Mouse (Mus musculus): ENCODE data around the gene Phf13. TPM values are rescaled to one million over a fixed set of nuclear protein-coding genes. Genes with fewer than 3 reads are reported as not detected.
A peak's percentile ranks its signal among the peaks of the same experiment; 100 is the strongest.

Gene Phf13
- polyA plus RNA-seq, 1 experiment, result 7.5 TPM

GRCm38 (mm10) chr4:152008148-152008500 lies 12.1 kb upstream of the Phf13 start:
- H3K36me3 ChIP-seq (ENCODE audit: control insufficient read depth, insufficient read depth, low read length), result peaks cover 1% of the 10 kb centered on the region; the same call in 1 of the 2 replicates
- peaks cover 28% of the 10 kb centered on the region for H3K4me1 ChIP-seq (ENCODE audit: control insufficient read depth, insufficient read depth, insufficient read length, low read length)
- no peaks in the 10 kb centered on the region for H3K27me3 ChIP-seq (ENCODE audit: control insufficient read depth, insufficient read depth, low read length)
- peak overlapping the region; percentile 59 for H3K27ac ChIP-seq (ENCODE audit: insufficient read depth, low read depth, low read length)
- TF ChIP-seq POLR2A (IDR thresholded peaks at IDR 0.05; ENCODE audit: low read depth, low read length), result no peak
- no peak for TF ChIP-seq CTCF (IDR thresholded peaks at IDR 0.05; ENCODE audit: extremely low read depth, insufficient read length, insufficient replicate concordance, low read depth, low read length)
- peak overlapping the region; percentile 85 for H3K4me3 ChIP-seq (ENCODE audit: low read depth, low read length)
- WGBS, result under 1% methylated on average over 14 of the region's 14 CpGs

- 17% methylated on average over 8 of the region's 8 CpGs for WGBS
- Histone ChIP-seq H3K27me3 (ENCODE audit: control insufficient read depth, insufficient read depth, low read length) (no peaks in the 10 kb centered on the region), H3K4me3 (ENCODE audit: low read depth, low read length) (peak overlapping the region; percentile 85), H3K4me1 (ENCODE audit: control insufficient read depth, insufficient read depth, insufficient read length, low read length) (peaks cover 23% of the 10 kb centered on the region), H3K27ac (ENCODE audit: insufficient read depth, low read depth, low read length) (peak overlapping the region; percentile 59), H3K36me3 (ENCODE audit: control insufficient read depth, insufficient read depth, low read length) (no peaks in the 10 kb centered on the region)
- peak; percentile 21; the same call in 1 of the 2 replicates for TF ChIP-seq POLR2A (IDR thresholded peaks at IDR 0.05; ENCODE audit: low read depth, low read length)
- TF ChIP-seq CTCF (IDR thresholded peaks at IDR 0.05; ENCODE audit: extremely low read depth, insufficient read length, insufficient replicate concordance, low read depth, low read length), result no peak
Observed at GRCm38 (mm10) chr4:152007481-152008147, 11.6 kb upstream of the Phf13 start.

GRCm38 (mm10) chr4:152006812-152007211 lies 10.8 kb upstream of the Phf13 start:
- Histone ChIP-seq H3K27ac (ENCODE audit: insufficient read depth, low read depth, low read length) (no peak overlapping the region), H3K4me1 (ENCODE audit: control insufficient read depth, insufficient read depth, insufficient read length, low read length) (peaks cover 16% of the 10 kb centered on the region), H3K4me3 (ENCODE audit: low read depth, low read length) (no peak overlapping the region), H3K36me3 (ENCODE audit: control insufficient read depth, insufficient read depth, low read length) (no peaks in the 10 kb centered on the region), H3K27me3 (ENCODE audit: control insufficient read depth, insufficient read depth, low read length) (no peaks in the 10 kb centered on the region)
- WGBS, result 82% methylated on average over 3 of the region's 3 CpGs
- TF ChIP-seq CTCF (IDR thresholded peaks at IDR 0.05; ENCODE audit: extremely low read depth, insufficient read length, insufficient replicate concordance, low read depth, low read length) (no peak), POLR2A (IDR thresholded peaks at IDR 0.05; ENCODE audit: low read depth, low read length) (no peak)

GRCm38 (mm10) chr4:152006137-152006536 lies 10.1 kb upstream of the Phf13 start:
- Histone ChIP-seq H3K27ac (ENCODE audit: insufficient read depth, low read depth, low read length) (no peak overlapping the region), H3K36me3 (ENCODE audit: control insufficient read depth, insufficient read depth, low read length) (no peaks in the 10 kb centered on the region), H3K27me3 (ENCODE audit: control insufficient read depth, insufficient read depth, low read length) (no peaks in the 10 kb centered on the region), H3K4me3 (ENCODE audit: low read depth, low read length) (no peak overlapping the region), H3K4me1 (ENCODE audit: control insufficient read depth, insufficient read depth, insufficient read length, low read length) (peaks cover 9% of the 10 kb centered on the region)
- no peak for TF ChIP-seq POLR2A (IDR thresholded peaks at IDR 0.05; ENCODE audit: low read depth, low read length)
- TF ChIP-seq CTCF (IDR thresholded peaks at IDR 0.05; ENCODE audit: extremely low read depth, insufficient read length, insufficient replicate concordance, low read depth, low read length), result peak; percentile 18; the same call in 1 of the 2 replicates
- 64% methylated on average over 6 of the region's 6 CpGs for WGBS

- Histone ChIP-seq H3K36me3 (ENCODE audit: control insufficient read depth, insufficient read depth, low read length) (no peaks in the 10 kb centered on the region), H3K4me3 (ENCODE audit: low read depth, low read length) (no peak overlapping the region), H3K27me3 (ENCODE audit: control insufficient read depth, insufficient read depth, low read length) (no peaks in the 10 kb centered on the region), H3K27ac (ENCODE audit: insufficient read depth, low read depth, low read length) (no peak overlapping the region), H3K4me1 (ENCODE audit: control insufficient read depth, insufficient read depth, insufficient read length, low read length) (no peaks in the 10 kb centered on the region)
- WGBS, result 89% methylated on average over 3 of the region's 3 CpGs
- TF ChIP-seq CTCF (IDR thresholded peaks at IDR 0.05; ENCODE audit: extremely low read depth, insufficient read length, insufficient replicate concordance, low read depth, low read length), result no peak
- TF ChIP-seq POLR2A (IDR thresholded peaks at IDR 0.05; ENCODE audit: low read depth, low read length), result no peak
Observed at GRCm38 (mm10) chr4:152002063-152002462, 6.0 kb upstream of the Phf13 start.

- H3K4me1 ChIP-seq (ENCODE audit: control insufficient read depth, insufficient read depth, insufficient read length, low read length), result no peaks in the 10 kb centered on the region
- no peak for TF ChIP-seq POLR2A (IDR thresholded peaks at IDR 0.05; ENCODE audit: low read depth, low read length)
- no peak for TF ChIP-seq CTCF (IDR thresholded peaks at IDR 0.05; ENCODE audit: extremely low read depth, insufficient read length, insufficient replicate concordance, low read depth, low read length)
- no peak overlapping the region for H3K4me3 ChIP-seq (ENCODE audit: low read depth, low read length)
- no peaks in the 10 kb centered on the region for H3K36me3 ChIP-seq (ENCODE audit: control insufficient read depth, insufficient read depth, low read length)
- H3K27me3 ChIP-seq (ENCODE audit: control insufficient read depth, insufficient read depth, low read length), result no peaks in the 10 kb centered on the region
- H3K27ac ChIP-seq (ENCODE audit: insufficient read depth, low read depth, low read length), result no peak overlapping the region
- WGBS, result 71% methylated on average over 4 of the region's 4 CpGs
Observed at GRCm38 (mm10) chr4:152001335-152001734, 5.3 kb upstream of the Phf13 start.

- no peaks in the 10 kb centered on the region for H3K27me3 ChIP-seq (ENCODE audit: control insufficient read depth, insufficient read depth, low read length)
- TF ChIP-seq POLR2A (IDR thresholded peaks at IDR 0.05; ENCODE audit: low read depth, low read length) (no peak), CTCF (IDR thresholded peaks at IDR 0.05; ENCODE audit: extremely low read depth, insufficient read length, insufficient replicate concordance, low read depth, low read length) (no peak)
- H3K27ac ChIP-seq (ENCODE audit: insufficient read depth, low read depth, low read length), result no peak overlapping the region
- WGBS, result 42% methylated on average over 4 of the region's 4 CpGs
- H3K4me3 ChIP-seq (ENCODE audit: low read depth, low read length), result no peak overlapping the region
- H3K4me1 ChIP-seq (ENCODE audit: control insufficient read depth, insufficient read depth, insufficient read length, low read length), result no peaks in the 10 kb centered on the region
- H3K36me3 ChIP-seq (ENCODE audit: control insufficient read depth, insufficient read depth, low read length), result no peaks in the 10 kb centered on the region
Observed at GRCm38 (mm10) chr4:152000906-152001305, 4.8 kb upstream of the Phf13 start.
